Mouse (Mus musculus): Measurements from ENCODE around the gene Aldh1l1. TPM values are rescaled to one million over a fixed set of nuclear protein-coding genes. Genes with fewer than 3 reads are reported as not detected.

The Aldh1l1 gene
- polyA plus RNA-seq, 1 experiment from 2014 or later = 2.1 TPM

DNA sequence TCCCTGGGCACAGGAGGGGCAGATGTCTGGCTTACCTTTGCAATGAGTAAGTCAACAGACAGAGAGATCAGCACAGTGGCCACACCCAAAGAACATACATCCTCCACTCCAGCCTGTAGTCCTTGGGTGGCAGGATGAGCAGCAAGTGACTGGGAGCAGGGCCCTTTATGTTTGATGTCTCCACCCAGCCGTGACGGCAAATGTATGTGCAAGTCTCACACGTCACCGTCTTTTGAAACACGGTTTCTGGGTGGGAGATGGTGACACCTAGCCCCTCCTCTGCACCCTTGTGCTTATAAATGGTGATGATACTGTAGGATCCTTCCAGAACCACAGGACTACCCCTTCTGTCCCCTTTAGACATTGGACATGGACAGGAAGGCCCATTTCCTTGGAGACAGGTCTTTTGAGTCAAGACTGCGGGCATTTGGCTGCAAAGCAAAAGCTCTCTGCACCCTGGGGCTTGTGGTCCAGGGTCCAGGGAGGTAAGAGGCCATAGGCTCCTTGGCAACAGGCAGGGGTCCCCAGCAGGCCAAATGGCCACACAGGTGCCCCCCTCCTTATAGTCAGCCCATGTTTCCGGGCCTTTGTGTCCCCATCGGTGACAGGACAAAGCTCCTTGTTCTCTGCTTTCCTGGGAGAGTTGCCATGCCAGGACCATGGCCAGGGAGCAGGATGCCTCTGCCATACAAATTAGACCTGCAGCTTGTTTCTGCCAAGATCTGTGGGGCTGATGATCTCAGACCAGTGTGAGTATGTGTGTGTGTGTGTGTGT lies 48.7 kb downstream of the Aldh1l1 start:
- H3K36me3 ChIP-seq = no peaks in the 10 kb centered on the region
- H3K4me3 ChIP-seq = no peak overlapping the region
- WGBS = 67% methylated on average over 8 of the region's 8 CpGs
- H3K27me3 ChIP-seq = no peaks in the 10 kb centered on the region
- H3K9ac ChIP-seq = no peak overlapping the region
- no peak for ATAC-seq (ENCODE audit: borderline replicate concordance, extremely low read depth, low FRiP score, low TSS enrichment)
- H3K9me3 ChIP-seq = no peaks in the 10 kb centered on the region
- H3K4me2 ChIP-seq = no peak overlapping the region
- H3K4me1 ChIP-seq = no peaks in the 10 kb centered on the region
- no peak overlapping the region for H3K27ac ChIP-seq

DNA sequence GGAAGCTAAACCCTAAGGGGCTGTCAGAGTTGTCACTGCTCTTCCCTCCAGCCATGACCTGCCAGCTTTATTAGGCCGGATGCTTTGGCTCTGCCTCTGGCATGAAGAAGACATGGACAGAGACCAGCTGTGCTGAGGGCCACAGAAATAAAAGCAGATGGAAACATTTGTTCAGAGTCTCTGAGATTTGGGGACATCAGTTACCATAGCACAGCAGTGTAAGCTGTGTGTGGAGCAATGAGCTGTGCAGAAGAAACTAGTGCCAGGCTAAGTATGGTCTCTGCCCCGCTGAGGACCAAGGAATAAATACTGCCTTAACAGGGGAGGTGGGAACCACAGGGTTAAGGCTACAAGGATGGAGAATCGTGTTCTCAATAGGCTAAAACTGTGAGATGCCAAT lies 50.6 kb downstream of the Aldh1l1 start:
- 54% methylated on average over 3 of the region's 3 CpGs for WGBS
- no peak overlapping the region for H3K9ac ChIP-seq
- no peaks in the 10 kb centered on the region for H3K27me3 ChIP-seq
- H3K27ac ChIP-seq = no peak overlapping the region
- H3K9me3 ChIP-seq = no peaks in the 10 kb centered on the region
- ATAC-seq (ENCODE audit: borderline replicate concordance, extremely low read depth, low FRiP score, low TSS enrichment) = 0 out of 2 replicates have a peak, but pooled peaks have one; percentile 4
- H3K36me3 ChIP-seq = no peaks in the 10 kb centered on the region
- no peak overlapping the region for H3K4me3 ChIP-seq
- no peaks in the 10 kb centered on the region for H3K4me1 ChIP-seq
- H3K4me2 ChIP-seq = no peak overlapping the region

DNA sequence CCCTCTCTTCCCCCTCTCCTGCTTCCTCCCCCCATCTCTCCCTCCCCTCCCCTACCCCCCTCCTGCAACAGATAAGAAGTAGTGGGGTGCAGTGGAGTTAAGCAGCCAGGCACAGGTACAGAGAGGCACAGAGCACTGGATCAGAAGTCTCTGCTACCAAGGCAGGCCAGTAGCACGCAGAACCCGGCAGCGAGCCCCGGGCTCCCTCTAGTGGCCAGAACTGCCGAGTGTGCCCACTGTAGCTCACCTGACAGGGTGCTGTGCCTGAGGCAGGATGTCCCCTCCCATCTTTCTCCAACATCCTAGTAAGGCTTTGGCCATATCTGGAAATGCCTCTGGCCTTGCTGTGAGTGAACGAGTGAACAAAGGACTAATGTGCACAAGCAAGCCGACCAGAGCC lies 51.7 kb downstream of the Aldh1l1 start:
- Histone ChIP-seq H3K9me3 (no peaks in the 10 kb centered on the region), H3K36me3 (no peaks in the 10 kb centered on the region), H3K9ac (no peak overlapping the region), H3K4me2 (no peak overlapping the region), H3K4me1 (no peaks in the 10 kb centered on the region), H3K27me3 (no peaks in the 10 kb centered on the region), H3K4me3 (no peak overlapping the region), H3K27ac (no peak overlapping the region)
- WGBS = 7% methylated on average over 7 of the region's 7 CpGs
- 0 out of 2 replicates have a peak, but pooled peaks have one; percentile 33 for ATAC-seq (ENCODE audit: borderline replicate concordance, extremely low read depth, low FRiP score, low TSS enrichment)

DNA sequence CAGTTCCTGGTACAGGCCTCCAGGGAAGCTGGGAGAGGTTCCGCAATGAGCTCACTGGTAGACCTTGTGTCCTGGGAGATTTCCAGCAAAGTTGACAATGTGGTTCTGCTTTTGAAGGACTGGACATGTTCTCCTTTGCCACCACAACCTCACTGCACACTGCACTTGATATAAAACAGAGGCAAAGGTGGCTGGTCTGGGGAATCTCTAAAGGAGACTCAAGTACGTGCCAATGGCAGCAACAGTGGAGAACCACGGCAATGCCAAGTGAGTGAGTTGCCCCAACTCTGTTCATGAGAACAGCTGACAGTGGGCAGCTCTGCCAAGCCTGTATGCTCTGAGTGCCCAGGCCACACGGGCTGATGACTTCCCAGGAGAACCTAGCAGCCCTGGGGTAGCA lies 53.0 kb downstream of the Aldh1l1 start:
- Histone ChIP-seq H3K27me3 (no peaks in the 10 kb centered on the region), H3K9ac (no peak overlapping the region), H3K36me3 (no peaks in the 10 kb centered on the region), H3K4me2 (no peak overlapping the region), H3K4me3 (no peak overlapping the region), H3K4me1 (no peaks in the 10 kb centered on the region), H3K27ac (no peak overlapping the region), H3K9me3 (no peaks in the 10 kb centered on the region)
- ATAC-seq (ENCODE audit: borderline replicate concordance, extremely low read depth, low FRiP score, low TSS enrichment) = no peak
- 88% methylated on average over 4 of the region's 4 CpGs for WGBS

GRCm38 (mm10) chr6:90540520-90540919 lies 54.3 kb downstream of the Aldh1l1 start:
- Histone ChIP-seq H3K4me1 (no peaks in the 10 kb centered on the region), H3K4me2 (no peak overlapping the region), H3K27ac (no peak overlapping the region), H3K9ac (no peak overlapping the region), H3K27me3 (no peaks in the 10 kb centered on the region), H3K9me3 (no peaks in the 10 kb centered on the region), H3K4me3 (no peak overlapping the region), H3K36me3 (no peaks in the 10 kb centered on the region)
- 81% methylated on average over 1 of the region's 1 CpGs for WGBS
- no peak for ATAC-seq (ENCODE audit: borderline replicate concordance, extremely low read depth, low FRiP score, low TSS enrichment)

GRCm38 (mm10) chr6:90541367-90541772 lies 55.1 kb downstream of the Aldh1l1 start:
- Histone ChIP-seq H3K4me1 (no peaks in the 10 kb centered on the region), H3K4me3 (no peak overlapping the region), H3K9ac (no peak overlapping the region), H3K27me3 (no peaks in the 10 kb centered on the region), H3K36me3 (no peaks in the 10 kb centered on the region), H3K9me3 (no peaks in the 10 kb centered on the region), H3K4me2 (no peak overlapping the region), H3K27ac (no peak overlapping the region)
- 68% methylated on average over 5 of the region's 5 CpGs for WGBS
- no peak for ATAC-seq (ENCODE audit: borderline replicate concordance, extremely low read depth, low FRiP score, low TSS enrichment)

- no peak overlapping the region for H3K4me2 ChIP-seq
- no peaks in the 10 kb centered on the region for H3K9me3 ChIP-seq
- H3K36me3 ChIP-seq = no peaks in the 10 kb centered on the region
- ATAC-seq (ENCODE audit: borderline replicate concordance, extremely low read depth, low FRiP score, low TSS enrichment) = no peak
- no peak overlapping the region for H3K4me3 ChIP-seq
- H3K27ac ChIP-seq = no peak overlapping the region
- H3K9ac ChIP-seq = no peak overlapping the region
- 51% methylated on average over 2 of the region's 2 CpGs for WGBS
- H3K4me1 ChIP-seq = no peaks in the 10 kb centered on the region
- H3K27me3 ChIP-seq = no peaks in the 10 kb centered on the region
Observed at GRCm38 (mm10) chr6:90544433-90544832, 58.2 kb downstream of the Aldh1l1 start.

GRCm38 (mm10) chr6:90546274-90546673 lies 60.0 kb downstream of the Aldh1l1 start:
- Histone ChIP-seq H3K4me3 (no peak overlapping the region), H3K9me3 (no peaks in the 10 kb centered on the region), H3K27ac (no peak overlapping the region), H3K4me2 (no peak overlapping the region), H3K9ac (no peak overlapping the region), H3K4me1 (peaks cover 6% of the 10 kb centered on the region; the same call in 1 of the 2 replicates), H3K27me3 (no peaks in the 10 kb centered on the region), H3K36me3 (no peaks in the 10 kb centered on the region)
- ATAC-seq (ENCODE audit: borderline replicate concordance, extremely low read depth, low FRiP score, low TSS enrichment) = no peak
- 54% methylated on average over 3 of the region's 3 CpGs for WGBS

GRCm38 (mm10) chr6:90547041-90547440 lies 60.8 kb downstream of the Aldh1l1 start:
- 75% methylated on average over 3 of the region's 3 CpGs for WGBS
- Histone ChIP-seq H3K36me3 (no peaks in the 10 kb centered on the region), H3K27ac (no peak overlapping the region), H3K4me3 (no peak overlapping the region), H3K27me3 (no peaks in the 10 kb centered on the region), H3K9me3 (no peaks in the 10 kb centered on the region), H3K4me1 (peaks cover 6% of the 10 kb centered on the region; the same call in 1 of the 2 replicates), H3K9ac (no peak overlapping the region), H3K4me2 (no peak overlapping the region)
- ATAC-seq (ENCODE audit: borderline replicate concordance, extremely low read depth, low FRiP score, low TSS enrichment) = no peak

GRCm38 (mm10) chr6:90550161-90550912 lies 64.1 kb downstream of the Aldh1l1 start:
- H3K4me2 ChIP-seq = peak overlapping the region; percentile 62
- no peak overlapping the region for H3K9ac ChIP-seq
- H3K9me3 ChIP-seq = no peaks in the 10 kb centered on the region
- no peak overlapping the region for H3K27ac ChIP-seq
- H3K4me1 ChIP-seq = peaks cover 6% of the 10 kb centered on the region; the same call in 1 of the 2 replicates
- no peaks in the 10 kb centered on the region for H3K27me3 ChIP-seq
- peak; percentile 83 for ATAC-seq (ENCODE audit: borderline replicate concordance, extremely low read depth, low FRiP score, low TSS enrichment)
- H3K4me3 ChIP-seq = peak overlapping the region; percentile 33
- 14% methylated on average over 25 of the region's 25 CpGs for WGBS
- H3K36me3 ChIP-seq = no peaks in the 10 kb centered on the region

- no peak for ATAC-seq (ENCODE audit: borderline replicate concordance, extremely low read depth, low FRiP score, low TSS enrichment)
- H3K4me2 ChIP-seq = no peak overlapping the region
- no peak overlapping the region for H3K9ac ChIP-seq
- H3K27ac ChIP-seq = no peak overlapping the region
- peaks cover 6% of the 10 kb centered on the region; the same call in 1 of the 2 replicates for H3K4me1 ChIP-seq
- H3K27me3 ChIP-seq = no peaks in the 10 kb centered on the region
- H3K9me3 ChIP-seq = no peaks in the 10 kb centered on the region
- H3K36me3 ChIP-seq = no peaks in the 10 kb centered on the region
- H3K4me3 ChIP-seq = no peak overlapping the region
Observed at GRCm38 (mm10) chr6:90551251-90551650, 65.0 kb downstream of the Aldh1l1 start.

DNA sequence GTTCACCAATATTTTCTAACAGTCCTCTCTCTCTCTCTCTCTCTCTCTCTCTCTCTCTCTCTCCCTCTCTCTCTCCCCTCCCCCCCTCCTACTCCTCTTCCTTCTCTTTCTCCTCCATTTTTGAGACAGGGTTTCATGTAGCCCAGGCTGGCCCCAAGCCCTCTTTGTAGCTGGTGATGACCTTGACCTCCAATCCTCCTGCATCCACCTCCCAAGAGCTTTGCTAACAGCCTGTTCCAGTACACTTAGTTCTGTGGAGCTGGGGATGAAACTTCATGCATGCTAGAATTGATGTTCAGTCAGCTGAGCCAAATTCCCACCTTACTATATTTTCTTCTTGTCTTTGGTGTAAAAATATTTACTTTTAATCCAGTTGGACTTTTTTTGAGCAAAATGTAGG lies 67.0 kb downstream of the Aldh1l1 start:
- H3K36me3 ChIP-seq = no peaks in the 10 kb centered on the region
- H3K4me1 ChIP-seq = peaks cover 10% of the 10 kb centered on the region; the same call in 1 of the 2 replicates
- H3K27me3 ChIP-seq = no peaks in the 10 kb centered on the region
- no peak overlapping the region for H3K9ac ChIP-seq
- no peak overlapping the region for H3K4me3 ChIP-seq
- ATAC-seq (ENCODE audit: borderline replicate concordance, extremely low read depth, low FRiP score, low TSS enrichment) = no peak
- H3K4me2 ChIP-seq = no peak overlapping the region
- H3K27ac ChIP-seq = no peak overlapping the region
- H3K9me3 ChIP-seq = no peaks in the 10 kb centered on the region

All from lung, embryonic 15.5 days (tissue).